In the genomic region with DNA sequence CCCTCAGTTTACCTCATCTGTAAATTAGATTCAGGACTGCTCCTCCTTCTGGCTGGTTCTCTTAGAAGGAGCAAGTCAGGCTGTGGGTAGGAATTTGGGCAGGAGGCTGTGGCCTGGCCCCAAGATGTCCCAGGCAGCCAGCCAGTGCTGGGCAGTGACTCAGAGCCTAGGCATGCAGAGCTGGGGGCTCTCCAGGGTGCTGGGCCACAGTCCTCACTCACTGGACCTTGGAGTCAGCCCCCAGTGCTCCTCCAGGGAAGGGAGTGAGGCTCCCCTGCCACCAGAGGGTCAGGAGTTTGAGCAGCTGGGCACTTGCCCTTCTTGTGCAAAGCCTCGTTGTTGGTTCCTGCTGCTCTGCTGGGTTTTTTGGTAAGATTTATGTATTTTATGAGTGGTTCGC, we compare ENCODE assay signal across 7 mouse cellular contexts. TPM values are rescaled to one million over a fixed set of nuclear protein-coding genes. Genes with fewer than 3 reads are reported as not detected.
A peak's percentile ranks its signal among the peaks of the same experiment; 100 is the strongest.
DNase-seq lines count a peak whose midpoint lies in the region; ATAC-seq and TF ChIP-seq lines count a peak whose summit lies in the region.

No protein-coding gene starts in this region.

- 94% methylated on average over 2 of the region's 2 CpGs for WGBS in forebrain, embryonic 12.5 days

- no peak for TF ChIP-seq CTCF in layer of hippocampus, adult 2 months (conservative IDR thresholded peaks at IDR 0.05)

- peaks cover 50% of the 10 kb centered on the region for H3K36me3 ChIP-seq in forebrain, embryonic 12.5 days (replicated peaks)

- no peaks in the 10 kb centered on the region for H3K27me3 ChIP-seq in forebrain, embryonic 12.5 days

- peak; percentile 96 for DNase-seq in NIH3T3 (ENCODE audit: low read depth)
- DNase-seq in heart, adult 9 months (ENCODE audit: low spot score in 2 of 2) = peak; percentile 72 to 89
- peak; percentile 70 to 89 for DNase-seq in kidney, postnatal 25 days
- peak; percentile 55 for DNase-seq in urinary bladder, adult 2 months (ENCODE audit: low spot score)
- DNase-seq in layer of hippocampus, adult 2 months (ENCODE audit: low spot score in 2 of 2) = no peak

- ATAC-seq in forebrain, embryonic 12.5 days (ENCODE audit: low FRiP score) = no peak

- H3K9ac ChIP-seq in forebrain, embryonic 12.5 days = no peak overlapping the region

- H3K4me2 ChIP-seq in forebrain, embryonic 12.5 days = no peak overlapping the region

- no peaks in the 10 kb centered on the region for H3K9me3 ChIP-seq in forebrain, embryonic 12.5 days

- peaks cover 6% of the 10 kb centered on the region; the same call in 1 of the 2 replicates for H3K4me1 ChIP-seq in brown adipose tissue, adult 24 weeks (ENCODE audit: control insufficient read depth, insufficient read depth, insufficient read length, low read length)
- H3K4me1 ChIP-seq in forebrain, embryonic 12.5 days = peaks cover 6% of the 10 kb centered on the region

- H3K4me3 ChIP-seq in brown adipose tissue, adult 24 weeks (ENCODE audit: insufficient read depth, low read depth, low read length) = no peak overlapping the region
- H3K4me3 ChIP-seq in forebrain, embryonic 12.5 days (replicated peaks) = no peak overlapping the region
- H3K4me3 ChIP-seq in layer of hippocampus, adult 2 months = no peak overlapping the region

- H3K27ac ChIP-seq in brown adipose tissue, adult 24 weeks (replicated peaks; ENCODE audit: low read depth, low read length) = peak overlapping the region; percentile 29; the same call in 1 of the 2 replicates
- H3K27ac ChIP-seq in forebrain, embryonic 12.5 days = no peak overlapping the region
- H3K27ac ChIP-seq in layer of hippocampus, adult 2 months = no peak overlapping the region

RNA-seq across cellular contexts. Expression of gene Spc24, which starts 6.1 kb away (rescaled TPM):
- not detected in 2 replicates for polyA plus RNA-seq in brown adipose tissue, adult 24 weeks (2012; ENCODE audit: insufficient read depth, insufficient read length, missing spikeins)
- 2.4 and 3.0 TPM in 2 replicates for polyA plus RNA-seq in urinary bladder, adult 2 months (2012; rRNA removed)
- 112 and 118 TPM in 2 replicates for polyA plus RNA-seq in forebrain, embryonic 12.5 days (2016; fragmentation: Nextera tagmentation; extraction: Ambion mirVana)
- total RNA-seq in layer of hippocampus, adult 2 months (2021) = 1 to 10 TPM; 2.2 to 2.9 TPM

RNA-seq across cellular contexts. Expression of gene Ldlr, which starts 30.7 kb away (rescaled TPM):
- polyA plus RNA-seq in brown adipose tissue, adult 24 weeks (2012; ENCODE audit: insufficient read depth, insufficient read length, missing spikeins) = 11.2 and 29.0 TPM in 2 replicates
- polyA plus RNA-seq in urinary bladder, adult 2 months (2012; rRNA removed) = 29.2 and 35.7 TPM in 2 replicates
- 34.1 and 40.3 TPM in 2 replicates for polyA plus RNA-seq in forebrain, embryonic 12.5 days (2016; fragmentation: Nextera tagmentation; extraction: Ambion mirVana)
- 10 to 100 TPM; 12.0 to 16.2 TPM for total RNA-seq in layer of hippocampus, adult 2 months (2021)

RNA-seq across cellular contexts. Expression of gene Kank2, which starts 44.5 kb away (rescaled TPM):
- polyA plus RNA-seq in brown adipose tissue, adult 24 weeks (2012; ENCODE audit: insufficient read depth, insufficient read length, missing spikeins) = 19.7 and 29.7 TPM in 2 replicates
- polyA plus RNA-seq in urinary bladder, adult 2 months (2012; rRNA removed) = 44.6 and 77.0 TPM in 2 replicates
- 6.1 and 6.2 TPM in 2 replicates for polyA plus RNA-seq in forebrain, embryonic 12.5 days (2016; fragmentation: Nextera tagmentation; extraction: Ambion mirVana)
- total RNA-seq in layer of hippocampus, adult 2 months (2021) = 1 to 10 TPM; 7.0 to 8.4 TPM

Comparison
In these comparisons a context has a peak if more than half of its experiments do, and no peak if none do; other contexts are left out.
1. DNase-seq: peak in NIH3T3 (single experiment), heart, adult 9 months (2 of 2), kidney, postnatal 25 days (2 of 2) and urinary bladder, adult 2 months (single experiment); none in layer of hippocampus, adult 2 months (0 of 2).
2. RNA of gene Spc24, which starts 6.1 kb away (polyA plus RNA-seq): 112 to 118 TPM in forebrain, embryonic 12.5 days; 2.4 to 3.0 TPM in urinary bladder, adult 2 months and not detected in brown adipose tissue, adult 24 weeks; every median in the first group is over 10 times any median in the second.